Mouse (Mus musculus): ENCODE measurements around the gene Col4a2.

Gene Col4a2

DNA sequence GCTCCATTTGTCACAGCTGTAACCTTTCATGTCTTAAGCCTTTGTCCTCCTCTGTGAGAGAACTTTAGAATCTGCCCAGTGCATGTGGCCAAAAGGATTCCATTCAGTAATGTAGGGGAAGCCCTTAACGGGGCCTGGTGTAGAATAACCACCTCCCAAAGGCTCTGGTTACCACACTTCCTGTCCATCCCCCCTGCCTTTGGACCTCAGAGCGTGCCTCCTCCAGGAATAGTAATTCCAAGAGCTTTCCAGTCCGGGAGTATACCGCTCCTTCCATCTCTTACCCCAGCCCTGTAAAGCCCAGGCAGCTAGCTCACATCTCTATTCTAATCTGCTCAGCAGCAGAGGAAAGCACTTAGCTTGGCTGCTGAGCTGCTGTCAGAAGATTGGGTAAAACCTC lies 14.7 kb downstream of the Col4a2 start:
- no peak for DNase-seq

DNA sequence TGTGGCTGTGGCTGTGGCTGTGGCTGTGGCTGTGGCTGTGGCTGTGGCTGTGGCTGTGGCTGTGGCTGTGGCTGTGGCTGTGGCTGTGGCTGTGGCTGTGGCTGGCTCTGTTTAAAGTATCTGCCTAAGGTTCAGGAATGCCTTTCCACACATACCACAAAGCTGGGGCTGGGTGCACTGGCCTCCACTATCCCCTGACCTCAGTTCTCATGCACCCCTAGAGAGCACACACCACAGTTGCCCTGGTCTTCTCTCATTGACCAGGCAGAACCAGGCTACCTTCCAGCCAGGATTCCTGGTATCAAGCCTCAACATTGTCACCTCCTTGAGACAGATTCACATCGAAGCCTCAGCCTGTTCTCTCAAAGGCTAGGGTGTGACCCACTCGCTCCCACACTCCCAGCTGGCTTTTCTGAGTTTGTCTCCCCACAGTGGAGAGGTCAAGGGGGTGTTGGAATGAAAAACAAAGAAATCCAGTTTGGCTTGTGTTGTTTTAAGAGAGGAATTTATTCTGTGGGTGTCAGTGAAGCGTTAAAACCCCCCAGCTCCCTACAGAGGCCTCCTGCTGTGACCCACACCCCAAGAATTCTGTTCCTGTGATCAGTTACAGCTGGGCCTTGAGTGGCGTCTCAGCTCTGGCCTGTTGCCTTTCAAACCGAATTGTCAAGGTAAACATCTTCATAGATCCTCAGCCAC lies 15.3 kb downstream of the Col4a2 start:
- DNase-seq, result no peak

DNA sequence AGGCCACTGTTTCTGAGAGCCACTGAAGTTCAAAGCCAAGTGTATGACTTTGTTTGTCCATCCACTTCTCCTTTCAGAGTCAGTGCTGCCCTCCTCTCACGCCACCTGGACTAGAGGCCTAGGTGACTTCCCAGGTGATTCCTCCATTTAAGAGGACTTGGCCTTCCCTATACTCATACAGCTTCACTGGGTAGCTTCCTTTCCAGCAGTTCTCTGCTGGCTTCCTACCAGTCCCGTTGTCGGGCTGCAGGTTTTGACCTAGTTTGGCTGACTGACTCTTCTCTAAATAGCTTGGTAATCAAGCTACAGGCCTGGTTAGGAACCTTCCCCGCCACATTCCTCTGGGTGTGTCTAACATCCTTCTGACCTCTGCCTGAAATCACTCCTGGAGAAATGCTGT lies 19.0 kb downstream of the Col4a2 start:
- peak in 1 of 2 experiments; percentile 44 for DNase-seq

DNA sequence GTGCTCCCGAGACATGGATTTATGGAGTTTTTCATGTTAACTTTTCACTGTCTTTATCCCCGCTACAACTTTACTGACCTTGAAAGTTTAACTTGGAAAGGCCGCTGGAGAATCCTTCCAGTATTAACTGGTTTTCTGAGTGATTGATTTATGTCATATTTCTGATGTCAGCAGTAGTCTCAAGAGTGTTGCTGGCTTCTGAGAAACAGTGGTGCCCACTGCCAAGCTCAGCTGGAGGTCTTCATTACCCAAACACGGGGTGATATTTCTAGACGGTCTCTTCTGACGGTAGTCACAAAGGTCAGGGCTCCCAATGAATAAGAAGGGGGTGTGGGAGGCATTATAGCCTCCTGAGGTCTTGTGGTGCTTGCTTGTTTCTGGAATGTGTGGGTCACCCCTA lies 21.1 kb downstream of the Col4a2 start:
- no peak for DNase-seq

DNA sequence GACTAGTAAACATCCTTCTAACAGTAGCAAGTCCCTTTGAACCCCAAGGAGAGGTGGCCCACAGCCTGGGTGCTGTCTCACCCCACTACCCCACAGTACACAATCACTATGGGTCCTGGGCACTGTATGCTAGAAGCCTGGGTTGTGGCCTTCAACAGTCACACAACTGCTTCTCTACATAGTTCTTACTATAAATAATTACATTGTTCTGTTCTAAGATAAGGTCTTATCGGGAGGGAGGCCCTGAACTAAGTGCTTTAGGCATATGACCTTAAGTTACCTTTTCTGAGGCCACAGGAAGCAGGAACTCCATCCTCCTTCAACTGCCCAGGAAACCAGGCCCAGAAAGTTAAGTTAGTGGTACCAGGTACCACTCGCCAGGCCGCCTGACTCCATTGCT lies 21.9 kb downstream of the Col4a2 start:
- DNase-seq, result no peak

DNA sequence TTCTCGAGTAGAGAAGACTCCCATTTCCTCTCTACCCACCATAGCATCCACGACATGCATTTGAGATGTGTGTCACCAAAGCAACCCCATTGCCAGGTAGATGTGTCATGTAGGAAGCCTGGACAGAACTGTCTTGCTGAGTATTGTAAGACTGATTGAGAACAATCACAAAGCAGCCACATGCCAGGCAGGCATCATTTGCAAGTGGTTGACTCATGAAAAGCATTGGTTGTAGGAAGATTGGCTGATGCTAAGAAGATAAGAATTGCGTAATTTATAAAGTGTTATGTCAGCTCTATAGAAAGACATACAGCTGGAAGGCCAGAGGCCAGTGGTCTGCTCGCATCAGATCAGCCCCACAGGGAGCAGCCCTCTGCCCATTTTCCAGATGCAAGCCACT lies 22.6 kb downstream of the Col4a2 start:
- no peak for DNase-seq

DNA sequence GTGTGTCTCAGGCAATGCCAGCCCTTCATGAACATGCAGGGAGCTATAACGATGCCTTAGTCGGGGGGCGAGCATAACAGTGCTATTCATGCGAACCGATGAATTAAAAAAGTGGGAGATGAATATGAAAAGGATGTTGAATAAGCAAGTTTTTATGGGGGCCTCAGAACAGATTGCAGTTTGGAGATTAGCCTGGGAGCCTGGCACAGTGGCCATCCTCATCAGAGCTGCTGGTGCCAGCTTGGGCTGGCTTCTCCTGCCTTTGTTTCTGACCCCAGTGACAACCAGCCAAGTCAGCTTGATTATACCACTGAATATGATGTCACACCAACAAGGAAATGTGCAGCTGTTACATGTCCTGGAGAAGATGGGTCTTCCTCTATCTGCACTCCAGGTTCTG lies 23.7 kb downstream of the Col4a2 start:
- DNase-seq, result no peak

DNA sequence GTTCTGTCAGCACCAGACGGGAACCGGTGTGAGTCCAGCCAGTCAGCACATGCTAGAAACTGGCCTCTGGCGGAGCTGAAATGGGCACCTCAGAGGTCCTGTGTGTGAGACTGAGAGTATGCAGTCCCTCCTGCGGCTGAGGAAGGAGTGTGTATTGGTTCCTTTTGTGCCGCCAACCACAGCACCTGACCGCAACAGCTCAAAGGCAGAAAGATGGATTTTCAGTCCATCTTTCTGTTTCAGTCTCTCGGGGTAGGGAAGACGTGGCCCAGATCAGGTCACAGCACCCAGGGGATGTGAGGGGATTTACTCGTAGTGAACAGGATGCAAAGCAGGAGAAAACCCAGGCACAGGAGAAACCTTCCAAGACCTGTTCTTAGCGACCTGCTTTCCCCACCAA lies 25.0 kb downstream of the Col4a2 start:
- no peak for DNase-seq

DNA sequence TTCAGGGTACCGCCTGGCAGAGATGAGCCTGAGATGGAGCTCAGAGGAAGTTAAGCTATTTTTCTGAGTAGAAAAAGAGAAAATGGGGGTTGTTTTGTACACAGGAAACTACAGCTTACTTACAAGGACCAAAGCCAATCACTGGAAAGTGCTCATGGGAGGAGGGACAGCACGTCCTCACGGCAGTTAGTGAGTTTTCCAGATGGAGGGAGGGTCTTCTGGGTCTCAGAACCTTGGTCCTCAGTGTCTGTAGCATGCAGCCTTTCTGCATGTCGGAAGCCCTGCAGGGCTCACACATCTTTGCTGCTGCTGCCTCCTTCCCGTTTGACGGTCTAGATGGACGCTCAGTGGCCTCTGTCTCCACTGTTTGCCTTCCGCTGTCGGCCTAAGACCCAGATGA lies 25.9 kb downstream of the Col4a2 start:
- DNase-seq, result no peak

DNA sequence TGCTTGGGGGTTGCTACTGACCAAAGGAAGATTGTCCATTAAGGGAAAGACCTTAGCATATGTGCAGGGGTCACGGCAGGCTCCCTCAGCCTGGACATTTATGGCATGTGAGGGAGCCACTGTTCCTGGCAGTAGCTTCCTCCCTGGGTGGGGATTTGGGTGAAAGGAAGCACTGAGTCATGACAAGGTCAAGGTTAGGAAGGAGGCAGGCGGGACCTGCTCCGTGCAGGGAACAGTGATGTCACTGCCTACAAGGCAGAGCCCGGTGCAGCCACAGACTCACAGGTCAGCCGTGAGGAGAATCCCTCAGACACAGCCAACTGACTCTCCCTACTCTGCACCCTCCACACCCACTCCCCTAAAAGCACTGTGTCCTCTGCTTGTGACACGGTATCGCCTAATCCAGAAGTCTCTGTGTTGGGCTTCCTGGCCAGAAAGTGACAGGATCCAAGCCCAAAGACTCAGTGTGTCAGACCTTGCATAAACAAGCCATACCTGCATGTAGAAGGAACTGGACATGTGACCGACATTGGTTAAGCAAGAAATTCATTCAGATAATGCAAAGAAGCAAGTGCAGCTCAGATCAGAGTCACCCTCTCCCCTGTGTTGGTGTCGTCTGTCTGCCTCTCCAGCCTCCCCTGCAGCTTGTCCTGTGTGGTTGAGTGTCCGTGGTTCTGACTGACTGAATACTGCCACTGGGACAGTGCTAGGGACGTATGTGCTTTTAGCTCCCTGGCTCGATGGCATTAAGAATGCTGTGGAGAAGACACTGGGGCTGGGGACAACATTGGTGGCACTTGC lies 27.9 kb downstream of the Col4a2 start:
- peak; percentile 51 to 58 for DNase-seq

DNA sequence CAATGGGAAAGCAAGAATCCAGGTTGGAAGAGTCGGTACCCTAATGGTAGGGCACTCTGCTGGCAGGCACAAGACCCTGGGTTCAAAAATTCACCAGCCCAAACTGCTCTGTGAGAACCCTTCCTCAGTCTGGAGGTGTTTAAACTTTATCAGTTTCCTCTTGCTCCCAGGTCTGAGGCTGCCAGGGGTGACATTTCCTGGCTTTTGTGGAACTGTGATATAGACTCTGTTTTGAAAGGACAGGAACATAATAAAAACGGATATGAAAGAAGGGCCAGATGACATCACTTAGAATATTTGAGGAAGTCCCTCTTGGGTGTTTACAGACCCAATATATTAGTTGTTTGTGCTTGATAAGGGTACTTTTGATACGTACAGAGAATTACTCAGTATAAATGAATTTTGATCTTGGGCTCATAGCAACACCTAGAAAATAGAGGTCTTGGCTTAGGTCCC lies 28.5 kb downstream of the Col4a2 start:
- no peak for DNase-seq

DNA sequence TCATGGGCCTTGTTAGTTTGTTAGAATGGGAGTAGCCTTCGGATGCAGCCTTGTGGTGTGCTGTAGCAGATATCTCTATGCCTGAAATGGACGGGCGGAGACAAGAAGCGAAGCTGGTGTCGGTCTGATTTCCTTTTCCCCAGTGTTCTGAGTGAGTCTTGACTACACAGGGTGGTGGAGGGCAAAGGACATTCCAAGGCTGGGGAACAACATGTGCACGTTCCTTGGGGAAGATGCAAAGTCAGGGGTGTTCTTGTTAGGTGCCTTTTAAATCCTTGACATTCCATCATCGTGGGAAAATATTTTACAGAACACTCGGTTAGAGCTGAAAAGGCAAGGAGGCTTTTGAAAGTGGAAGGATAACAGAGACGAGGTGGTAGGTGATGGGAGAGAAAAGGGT lies 31.9 kb downstream of the Col4a2 start:
- peak in 1 of 2 experiments; percentile 60 for DNase-seq

DNA sequence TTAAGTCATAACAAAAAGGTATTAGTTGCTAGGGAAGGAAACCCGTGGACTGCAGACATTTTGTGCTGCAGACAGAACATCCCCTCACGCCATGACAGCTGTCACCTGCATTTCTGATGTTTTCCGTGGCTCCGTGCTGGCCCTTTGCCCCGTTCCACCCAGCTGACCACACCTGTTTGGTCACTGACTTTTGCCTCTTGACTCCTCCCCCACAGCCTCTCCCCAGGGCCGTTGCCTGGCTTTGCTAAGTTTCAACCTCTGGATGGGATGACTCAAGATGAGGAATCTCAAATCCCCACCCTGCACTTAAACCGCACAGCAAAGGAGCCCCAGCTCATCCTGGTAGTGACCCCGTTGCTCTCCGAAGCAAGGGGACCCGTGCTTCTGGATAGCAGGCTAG lies 33.6 kb downstream of the Col4a2 start:
- DNase-seq, result no peak

DNA sequence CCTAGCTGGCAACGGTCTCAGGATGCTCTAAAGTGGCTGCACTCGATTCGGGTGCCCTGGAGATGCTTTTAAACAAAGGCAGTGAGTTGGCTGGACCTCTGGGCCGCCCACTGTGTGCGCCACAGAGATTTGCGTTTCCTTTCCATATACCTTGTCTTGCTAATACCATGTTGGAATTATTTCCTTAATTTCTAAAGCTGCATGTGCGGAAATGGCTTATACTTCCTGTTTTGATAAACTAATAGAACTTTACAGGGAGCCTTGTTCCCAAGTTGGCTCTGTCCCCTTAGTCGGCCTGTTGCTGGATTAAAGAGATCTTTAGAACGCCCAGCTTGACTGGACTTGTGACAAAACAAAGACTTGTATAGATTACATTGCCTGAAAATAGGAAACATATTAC lies 35.1 kb downstream of the Col4a2 start:
- no peak for DNase-seq

DNA sequence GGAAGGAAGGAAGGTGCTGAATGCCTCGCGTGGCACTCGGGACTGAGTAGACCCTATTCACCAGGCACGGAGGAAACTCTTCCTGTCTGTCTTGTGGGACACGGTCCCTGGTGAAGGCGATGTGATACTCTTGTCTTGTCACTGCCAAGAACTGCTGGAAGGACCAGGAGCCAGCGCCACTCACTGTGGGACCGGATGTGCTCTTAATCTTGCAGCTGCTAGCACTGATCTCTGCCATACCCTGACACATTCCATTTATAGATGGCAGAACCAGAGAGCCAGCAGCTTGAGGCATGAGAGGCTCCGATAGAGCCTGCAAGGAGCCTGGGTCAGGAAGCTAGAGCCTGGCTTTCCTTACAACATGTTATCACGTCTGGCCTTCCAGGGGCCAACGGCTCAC lies 36.0 kb downstream of the Col4a2 start:
- DNase-seq, result no peak

DNA sequence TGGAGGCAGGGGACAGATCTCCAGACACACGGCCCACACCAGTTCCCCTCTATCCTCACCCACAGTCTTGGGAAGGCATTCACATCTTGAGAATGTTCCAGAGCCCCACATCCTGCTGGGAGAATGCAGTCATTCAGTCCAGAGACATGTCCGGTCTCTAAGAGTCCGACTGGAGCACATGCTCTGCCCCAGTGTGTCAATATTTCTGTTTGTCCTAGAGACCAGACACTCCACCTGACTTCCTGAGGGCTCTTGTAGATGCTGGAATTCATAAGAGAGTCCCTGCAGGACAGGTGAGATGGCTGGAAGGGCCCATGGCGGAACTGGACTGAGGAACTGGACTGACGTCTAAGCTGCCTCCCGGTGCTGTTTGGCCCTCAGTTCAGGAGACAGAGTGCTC lies 38.8 kb downstream of the Col4a2 start:
- DNase-seq, result no peak

DNA sequence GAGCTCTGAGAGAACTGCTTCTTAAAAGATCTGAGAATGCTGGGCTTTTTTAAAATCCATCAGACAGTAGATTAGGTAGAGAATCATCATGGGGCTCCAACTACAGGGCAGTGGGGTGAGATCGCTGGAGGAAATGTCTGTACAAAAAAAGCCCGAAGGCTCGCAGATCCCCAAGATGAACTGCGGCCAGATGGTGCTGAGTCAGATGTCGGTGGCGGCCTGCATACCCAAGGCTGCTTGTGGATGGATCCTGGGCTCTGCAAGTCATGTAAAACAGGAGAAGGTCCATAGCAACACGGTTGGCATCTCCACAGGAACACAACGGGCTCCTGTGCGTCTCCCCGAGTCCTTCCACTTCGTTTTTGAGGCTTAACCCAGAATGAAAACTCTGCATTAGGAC lies 39.9 kb downstream of the Col4a2 start:
- DNase-seq, result no peak

DNA sequence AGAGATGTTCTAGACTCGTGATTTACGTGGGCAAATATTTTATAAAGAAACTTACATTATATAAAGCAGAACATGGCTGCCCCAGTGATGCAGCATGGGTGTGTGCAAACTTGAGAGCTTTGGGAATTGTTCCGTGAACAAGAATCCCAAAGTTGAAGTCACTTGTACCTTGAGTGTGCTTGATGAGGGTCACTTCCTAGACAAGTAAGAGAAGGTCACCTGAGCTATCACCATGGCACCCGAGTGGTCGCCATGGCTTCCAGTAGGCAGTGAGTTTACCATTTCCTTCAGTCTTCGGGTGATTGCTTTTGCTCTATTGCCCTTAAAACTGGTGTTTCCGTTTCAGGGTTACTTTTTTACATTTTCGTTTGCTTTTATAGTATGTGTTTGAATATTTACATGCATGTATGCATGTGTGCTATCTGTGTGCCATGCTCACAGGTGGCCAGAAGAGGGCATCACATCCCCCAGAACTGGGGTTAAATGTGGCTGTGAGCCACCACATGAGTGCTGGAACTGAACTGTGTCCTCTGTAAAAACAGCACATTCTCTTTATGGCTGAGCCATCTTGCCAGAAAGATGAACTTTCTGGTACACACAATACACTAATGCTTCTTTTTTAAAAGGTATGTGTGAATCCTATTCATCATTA lies 42.3 kb downstream of the Col4a2 start:
- no peak for DNase-seq

DNA sequence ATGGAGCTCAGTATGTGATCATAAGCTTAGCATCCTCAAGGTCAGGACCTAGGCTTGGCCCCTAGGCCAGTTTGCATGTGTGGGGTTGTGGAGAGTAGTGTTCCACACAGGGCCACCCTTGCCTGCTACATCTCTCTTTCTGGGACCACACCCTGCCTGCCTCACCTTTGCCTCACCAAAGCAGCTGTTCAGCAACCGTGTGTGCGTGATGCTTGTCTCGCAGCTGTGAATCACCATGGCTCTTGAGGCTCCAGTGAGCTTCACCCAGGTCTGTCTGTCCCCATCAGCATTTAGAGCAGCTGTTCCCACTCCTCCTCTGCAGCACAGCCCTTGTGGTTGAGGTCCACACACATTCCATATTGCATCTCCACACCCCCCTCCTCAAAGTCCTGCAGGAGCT lies 43.3 kb downstream of the Col4a2 start:
- no peak for DNase-seq

DNA sequence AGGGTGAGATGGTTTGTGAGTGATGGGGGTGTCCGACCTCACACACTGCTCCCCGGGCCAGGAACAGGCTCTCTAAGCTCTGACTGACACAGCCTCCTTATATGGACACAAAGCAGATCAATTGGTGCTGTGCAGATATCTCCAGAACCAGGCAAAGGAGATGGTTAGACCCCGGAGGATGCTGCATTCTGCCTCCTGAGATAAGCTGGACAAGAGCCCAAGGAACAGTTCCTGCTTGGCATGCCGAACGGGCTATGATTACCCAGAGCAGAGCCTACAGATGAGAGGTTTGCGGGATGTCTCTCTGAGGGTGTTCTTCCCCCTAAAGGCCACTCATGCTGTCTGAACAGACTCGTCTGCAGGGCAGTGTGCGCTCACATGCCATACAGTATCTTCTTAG lies 44.2 kb downstream of the Col4a2 start:
- no peak for DNase-seq

DNA sequence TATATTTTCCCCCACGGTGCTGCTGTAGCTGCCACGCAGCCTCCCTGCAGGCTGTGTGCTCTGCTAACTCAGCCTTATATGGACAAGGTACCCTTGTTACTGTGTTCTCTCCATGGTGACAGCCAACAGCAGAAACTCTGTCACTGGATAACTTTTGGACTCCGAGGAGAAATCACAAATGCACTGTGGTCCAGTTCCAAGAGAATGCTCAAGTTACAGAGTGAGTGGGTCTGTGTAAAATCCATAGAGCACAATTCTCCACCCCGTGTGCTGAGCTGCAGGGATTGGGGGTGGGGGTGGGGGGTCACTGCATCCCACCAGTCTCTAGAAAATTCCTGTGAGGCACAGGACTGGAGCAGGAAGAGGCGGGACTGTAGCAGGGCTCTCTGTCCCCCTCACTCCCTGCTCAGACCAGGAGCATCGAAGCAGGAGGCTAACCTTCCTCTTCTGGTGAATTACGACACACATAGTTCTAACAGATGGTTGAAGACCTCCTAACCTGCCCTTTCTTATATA lies 45.4 kb downstream of the Col4a2 start:
- peak in 1 of 2 experiments; percentile 41 for DNase-seq

DNA sequence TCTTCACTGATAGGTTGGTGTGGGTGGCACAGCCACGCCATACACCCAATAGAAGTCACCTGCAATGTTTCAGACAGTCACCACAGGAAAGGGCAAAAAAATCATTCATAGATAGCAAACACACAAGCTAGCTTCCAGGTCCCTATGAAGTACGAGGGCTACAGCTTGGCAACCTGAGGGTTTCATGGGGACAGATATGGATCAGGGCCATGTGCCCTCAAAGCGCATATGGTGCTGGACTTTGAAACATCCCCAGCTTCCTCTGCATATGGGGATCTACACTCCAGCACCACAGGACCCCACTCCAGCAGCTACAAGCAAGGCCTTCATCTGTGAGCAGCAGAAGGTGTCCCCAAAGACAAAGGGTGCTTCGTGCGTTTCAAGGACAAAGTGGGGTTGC lies 47.2 kb downstream of the Col4a2 start:
- DNase-seq, result no peak

DNA sequence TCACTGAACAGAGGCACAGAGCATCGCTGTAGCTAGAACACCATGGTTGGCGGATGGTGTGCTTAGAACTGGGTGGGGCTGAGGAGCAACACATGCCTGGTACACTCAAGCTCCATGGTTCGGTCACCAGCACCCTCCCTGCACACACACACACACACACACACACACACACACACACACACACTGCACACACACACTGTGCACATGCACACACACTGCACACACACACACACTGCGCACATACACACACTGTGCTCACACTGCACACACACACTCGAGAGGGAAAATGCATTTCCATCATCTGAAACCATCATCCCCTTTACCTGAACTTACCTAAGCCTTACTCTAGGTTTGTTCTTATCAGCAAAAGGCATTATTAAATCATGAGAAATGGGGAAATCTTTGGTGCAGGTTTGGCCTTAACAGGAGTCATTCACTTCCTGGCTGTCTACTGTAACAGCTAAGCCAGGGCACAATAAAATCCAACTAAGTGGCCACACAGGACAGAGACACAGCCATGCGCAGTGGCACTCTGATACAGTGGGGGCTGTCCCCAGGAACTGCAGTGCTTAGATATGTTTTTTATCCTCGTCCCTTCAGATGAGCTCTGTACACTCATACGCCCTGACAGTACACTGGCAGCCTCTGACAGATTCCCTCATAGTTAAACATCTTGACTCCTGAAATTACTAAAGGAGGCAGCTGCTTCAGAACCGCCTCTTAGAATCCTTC lies 49.1 kb downstream of the Col4a2 start:
- DNase-seq, result no peak

Measured in kidney, adult 8-10 months (tissue).